Mouse (Mus musculus) CH12F3 (cell line): ENCODE data around the gene Ldlr.
"Not testable (repeated sequence)": the region's sequence is repeated elsewhere in the genome, so short reads cannot be mapped to it uniquely, and the experiment has no call there.

Experiments
- in situ Hi-C: fragments of 300-500 bp; cut with MboI; formaldehyde crosslinking; loops from 2 replicates; pipeline ENCODE4 v1.14.3; 2020; ENCODE audit warnings: low sequenced_read_pairs

The Ldlr gene

DNA sequence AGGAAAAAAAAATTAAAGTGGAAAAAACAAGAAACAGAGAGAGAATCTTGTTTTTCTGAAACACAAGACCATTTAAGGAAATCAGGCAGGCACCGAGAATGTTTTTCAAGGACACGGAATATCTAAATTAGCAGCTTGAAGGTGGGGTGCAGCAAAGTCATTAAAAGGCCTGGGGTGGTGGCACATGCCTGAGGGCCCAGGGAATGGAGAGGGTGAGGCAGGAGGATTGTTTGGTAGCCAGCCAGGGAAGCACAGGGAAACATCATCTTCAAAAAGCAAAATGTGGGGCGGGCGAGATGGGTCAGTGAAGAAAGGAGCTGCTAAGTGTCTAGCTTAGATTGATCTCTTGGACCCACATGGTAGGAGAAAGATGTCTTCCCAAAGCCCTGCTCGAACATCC, 64.4 kb downstream of the Ldlr start:
- in situ Hi-C loops = no loop called here

GRCm38 (mm10) chr9:21788234-21788633, 65.0 kb downstream of the Ldlr start:
- in situ Hi-C loops = no loop called here

- in situ Hi-C loops = no loop called here
Measured at GRCm38 (mm10) chr9:21791861-21792260, 68.6 kb downstream of the Ldlr start.

GRCm38 (mm10) chr9:21792644-21793043, 69.4 kb downstream of the Ldlr start:
- in situ Hi-C loops = no loop called here

- in situ Hi-C loops = not testable (repeated sequence)
Measured at GRCm38 (mm10) chr9:21793507-21793906, 70.2 kb downstream of the Ldlr start.

GRCm38 (mm10) chr9:21794344-21794834, 71.1 kb downstream of the Ldlr start:
- in situ Hi-C loops = no loop called here

- in situ Hi-C loops = no loop called here
Measured at GRCm38 (mm10) chr9:21794925-21795324, 71.6 kb downstream of the Ldlr start.

DNA sequence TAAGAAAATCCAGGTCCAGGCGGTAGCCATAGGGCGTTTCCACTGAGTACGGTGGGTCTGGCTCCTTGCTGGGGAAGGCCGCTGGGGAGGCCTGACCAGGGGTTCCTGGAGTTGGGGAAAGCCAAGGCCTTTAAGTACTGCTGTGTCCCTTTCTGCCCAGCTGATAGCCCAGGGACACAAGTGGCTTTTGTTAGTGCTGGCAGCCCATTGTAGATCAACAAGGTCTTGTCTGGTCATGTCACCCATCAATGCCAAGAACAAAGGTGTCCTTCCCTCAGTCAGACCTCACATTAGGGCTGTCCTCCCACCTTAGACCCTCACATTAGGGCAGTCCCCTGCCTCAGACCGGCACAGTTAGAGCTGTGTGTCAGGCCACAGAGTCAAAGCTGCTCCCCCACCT, 72.3 kb downstream of the Ldlr start:
- in situ Hi-C loops = no loop called here

- in situ Hi-C loops = no loop called here
Measured at GRCm38 (mm10) chr9:21796259-21796658, 73.0 kb downstream of the Ldlr start.

GRCm38 (mm10) chr9:21796919-21797318, 73.6 kb downstream of the Ldlr start:
- in situ Hi-C loops = no loop called here

DNA sequence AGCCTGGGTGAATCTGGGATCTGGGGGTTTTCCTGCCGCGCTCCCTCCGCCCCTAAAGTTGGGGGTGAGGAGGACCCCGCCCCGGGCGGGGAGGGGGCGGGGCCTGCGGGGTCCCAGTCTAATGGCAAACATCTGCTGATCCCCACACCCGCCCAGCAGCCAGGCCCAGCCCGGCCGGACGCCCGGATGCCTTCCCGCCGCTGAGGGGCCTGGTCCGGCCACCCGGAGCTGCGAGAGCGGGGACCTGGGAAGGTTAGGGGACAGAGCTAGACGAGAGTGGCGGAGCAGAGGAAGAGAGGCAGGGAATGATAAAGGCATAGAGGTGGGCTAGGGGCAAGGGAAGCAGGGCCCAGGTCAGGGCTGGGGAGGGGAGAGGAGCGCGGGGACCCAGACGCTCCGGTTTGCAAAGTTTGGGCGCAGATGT, 74.7 kb downstream of the Ldlr start:
- in situ Hi-C loops = no loop called here

DNA sequence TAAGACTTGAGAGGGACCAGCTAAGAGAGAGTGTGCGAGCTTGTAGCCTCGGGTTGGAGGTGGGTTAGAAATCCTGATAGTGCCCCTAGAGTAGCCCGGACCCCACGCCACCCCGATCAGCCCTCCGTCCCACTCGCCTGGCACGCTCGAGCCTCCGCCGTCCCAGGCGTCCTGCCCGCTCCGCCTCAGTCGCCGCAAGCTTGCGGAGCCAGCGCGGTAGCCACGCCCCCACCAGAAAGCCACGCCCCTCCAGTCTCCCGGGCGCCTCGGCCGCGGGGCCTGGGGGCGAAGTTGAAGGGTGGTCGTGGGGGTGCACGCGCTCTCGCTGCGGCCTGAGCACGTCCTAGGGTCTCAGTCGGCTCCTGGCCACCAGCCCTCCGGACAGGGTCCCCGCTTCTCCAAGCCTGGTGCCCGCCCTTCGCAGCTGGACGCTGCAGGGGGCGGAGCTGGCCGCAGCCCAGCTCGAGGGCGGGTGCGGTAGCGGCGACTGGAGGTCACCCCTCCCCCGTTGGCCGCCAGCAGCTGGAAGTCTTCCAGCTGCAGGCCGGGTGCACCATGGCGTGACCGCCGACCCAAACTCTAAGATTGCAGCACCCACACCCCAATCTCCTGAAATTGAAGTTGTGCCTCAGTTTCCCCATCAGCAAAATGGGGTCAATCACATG, 75.2 kb downstream of the Ldlr start, which contains the start of gene Kank2:
Kank2 (minus strand) TSS at position 400 of the 665 bp plus-strand sequence.
- in situ Hi-C loops = no loop called here

GRCm38 (mm10) chr9:21799010-21799350, 75.7 kb downstream of the Ldlr start:
- in situ Hi-C loops = no loop called here
